Mouse (Mus musculus) embryonic facial prominence, embryonic 10.5 days (tissue): ENCODE measurements around the gene Tceal7. TPM values are rescaled to one million over a fixed set of nuclear protein-coding genes. Genes with fewer than 3 reads are reported as not detected.
A peak's percentile ranks its signal among the peaks of the same experiment; 100 is the strongest.
"Not testable (repeated sequence)": the region's sequence is repeated elsewhere in the genome, so short reads cannot be mapped to it uniquely, and the experiment has no call there.

Source experiments
- DNase-seq: peaks from one replicate; pipeline ENCODE4 v3.0.0-alpha.2; 2017; ENCODE audit warnings: low spot score
- H3K27ac ChIP-seq: fragments of 300-500 bp; sonication (generic); replicated peaks from 2 replicates; pipeline ENCODE4 v1.5.1; 2016; ENCODE audit warnings: mild to moderate bottlenecking
- H3K27me3 ChIP-seq: fragments of 300-500 bp; sonication (generic); replicated peaks from 2 replicates; pipeline ENCODE4 v1.6.1; 2016; ENCODE audit warnings: low read depth, mild to moderate bottlenecking; ENCODE audit not compliant: poor library complexity, severe bottlenecking
- H3K36me3 ChIP-seq: fragments of 300-500 bp; sonication (generic); replicated peaks from 2 replicates; pipeline ENCODE4 v1.6.1; 2016; ENCODE audit warnings: mild to moderate bottlenecking, moderate library complexity
- H3K4me1 ChIP-seq: fragments of 300-500 bp; sonication (generic); 2 replicates; pipeline ENCODE4 v1.6.1; 2016
- H3K4me3 ChIP-seq: fragments of 300-500 bp; sonication (generic); 2 replicates; pipeline ENCODE4 v1.5.1; 2016; ENCODE audit warnings: mild to moderate bottlenecking, moderate library complexity
- H3K9me3 ChIP-seq: fragments of 300-500 bp; sonication (generic); 2 replicates; pipeline ENCODE4 v1.6.1; 2016; ENCODE audit warnings: mild to moderate bottlenecking
- WGBS: fragments of 180-500 bp; shearing (Covaris S2); methylation state at CpG from one replicate; pipeline ENCODE4 v1.1.7; 2016; 5-methylcytosine and 5-hydroxymethylcytosine counted together
- microRNA-seq: library from miRNA; unstranded; fragments of <30 nt; microRNA quantifications from one replicate; pipeline ENCODE4, GENCODE M21; 2017
- polyA plus RNA-seq: library from polyadenylated mRNA; unstranded; fragments of >200 nt; fragmentation: Nextera tagmentation; extraction: Ambion mirVana; gene quantifications from 2 replicates; pipeline ENCODE4 v1.2.1, GENCODE M21; 2016

The Tceal7 gene
- polyA plus RNA-seq, 1 experiment from 2014 or later: 0.82 TPM

GRCm38 (mm10) chrX:136268173-136268572, 53.6 kb downstream of the Tceal7 start:
- WGBS: 78% methylated on average over 4 of the region's 4 CpGs
- no peak overlapping the region for H3K27ac ChIP-seq
- peaks cover 24% of the 10 kb centered on the region for H3K27me3 ChIP-seq
- peaks cover 14% of the 10 kb centered on the region for H3K4me1 ChIP-seq
- DNase-seq: no peak
- no peaks in the 10 kb centered on the region for H3K9me3 ChIP-seq
- H3K36me3 ChIP-seq: peaks cover 15% of the 10 kb centered on the region
- H3K4me3 ChIP-seq: no peak overlapping the region

- Histone ChIP-seq H3K27me3 (peaks cover 18% of the 10 kb centered on the region), H3K36me3 (peaks cover 15% of the 10 kb centered on the region), H3K4me3 (peak within 1 kb of the TSS; percentile 59), H3K4me1 (peaks cover 17% of the 10 kb centered on the region), H3K27ac (peak within 1 kb of the TSS; percentile 82)
- 52% methylated on average over 6 of the region's 30 CpGs for WGBS
- DNase-seq: peak; percentile 35
- H3K9me3 ChIP-seq: not testable (repeated sequence)
These were observed 55.3 kb downstream of the Tceal7 start, which contains the start of gene Bex3 for GRCm38 (mm10) chrX:136269743-136270392. Gene Bex3 (plus strand): TSS chrX:136270253.

- H3K27me3 ChIP-seq: peaks cover 15% of the 10 kb centered on the region
- WGBS: 12% methylated on average over 18 of the region's 60 CpGs
- peak overlapping the region; percentile 82 for H3K27ac ChIP-seq
These were observed 56.0 kb downstream of the Tceal7 start for GRCm38 (mm10) chrX:136270393-136271111.

GRCm38 (mm10) chrX:136274542-136274941, 60.0 kb downstream of the Tceal7 start:
- H3K27ac ChIP-seq: no peak overlapping the region
- no peaks in the 10 kb centered on the region for H3K9me3 ChIP-seq
- H3K36me3 ChIP-seq: peaks cover 15% of the 10 kb centered on the region
- DNase-seq: peak; percentile 36
- H3K4me3 ChIP-seq: no peak overlapping the region
- peaks cover 28% of the 10 kb centered on the region for H3K27me3 ChIP-seq
- peaks cover 17% of the 10 kb centered on the region for H3K4me1 ChIP-seq
- WGBS: 28% methylated on average over 3 of the region's 3 CpGs

More at GRCm38 (mm10) chrX:136270393-136271111, 56.0 kb downstream of the Tceal7 start:
- peaks cover 17% of the 10 kb centered on the region for H3K4me1 ChIP-seq
- H3K36me3 ChIP-seq: peaks cover 15% of the 10 kb centered on the region
- H3K9me3 ChIP-seq: not testable (repeated sequence)
- DNase-seq: peak; percentile 42
- H3K4me3 ChIP-seq: peak overlapping the region; percentile 59

GRCm38 (mm10) chrX:136275386-136275785, 60.8 kb downstream of the Tceal7 start:
- peaks cover 17% of the 10 kb centered on the region for H3K4me1 ChIP-seq
- WGBS: 33% methylated on average over 3 of the region's 3 CpGs
- no peaks in the 10 kb centered on the region for H3K9me3 ChIP-seq
- peaks cover 15% of the 10 kb centered on the region for H3K36me3 ChIP-seq
- DNase-seq: no peak
- no peak overlapping the region for H3K27ac ChIP-seq
- peaks cover 33% of the 10 kb centered on the region for H3K27me3 ChIP-seq
- H3K4me3 ChIP-seq: no peak overlapping the region

Small RNAs within 50 kb of the gene (microRNA-seq; reads per million reads assigned to microRNA genes)
- gene Mir6383: not detected

Other genes starting within 250 kb of the Tceal7 start
- 89.6 and 91.8 TPM in 2 replicates for gene Arxes2, start 221.0 kb upstream of the Tceal7 start, polyA plus RNA-seq
- 36.0 and 40.5 TPM in 2 replicates for gene Arxes1, start 181.4 kb upstream of the Tceal7 start, polyA plus RNA-seq
- gene Bex2, start 146.5 kb upstream of the Tceal7 start, polyA plus RNA-seq: 249 and 257 TPM in 2 replicates
- not detected in 2 replicates for gene Nxf3, start 129.5 kb upstream of the Tceal7 start, polyA plus RNA-seq
- 96.6 and 96.9 TPM in 2 replicates for gene Bex4, start 75.8 kb upstream of the Tceal7 start, polyA plus RNA-seq
- gene Tceal8, start 42.4 kb upstream of the Tceal7 start, polyA plus RNA-seq: 209 and 213 TPM in 2 replicates
- 4.8 and 5.6 TPM in 2 replicates for gene Tceal5, start 10.9 kb upstream of the Tceal7 start, polyA plus RNA-seq
- 135 and 145 TPM in 2 replicates for gene Bex1, start 734 bp downstream of the Tceal7 start, polyA plus RNA-seq
- gene Tceal9, start 30.3 kb downstream of the Tceal7 start, polyA plus RNA-seq: 471 and 531 TPM in 2 replicates
- 691 TPM in 2 replicates for gene Bex3, start 55.5 kb downstream of the Tceal7 start, polyA plus RNA-seq